Mouse (Mus musculus) adipocyte (in vitro differentiated cells): ENCODE results near the gene Psen1.

Source experiments
- DNase-seq: peaks from one replicate; pipeline ENCODE4 v3.0.0-alpha.2; 2016; ENCODE audit warnings: low spot score

The Psen1 gene

DNA sequence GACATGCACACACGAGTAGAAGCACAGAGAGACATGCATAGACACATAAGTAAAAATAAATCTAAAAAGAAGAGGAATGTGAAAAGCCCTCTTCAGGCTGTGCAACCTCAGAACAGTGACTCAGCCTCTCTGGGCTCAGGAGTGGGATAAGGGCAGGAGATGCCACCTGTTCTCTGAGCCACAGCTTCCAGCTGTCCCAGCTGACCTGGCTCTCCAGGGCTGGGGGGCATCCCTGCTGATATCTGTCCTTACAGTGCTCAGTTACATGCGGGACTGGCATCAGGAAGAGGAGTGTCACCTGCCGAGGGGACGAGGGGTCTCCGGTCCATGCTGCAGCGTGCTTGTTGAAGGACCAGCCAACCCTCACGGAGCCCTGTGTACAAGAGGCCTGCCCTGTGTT lies 88.8 kb downstream of the Psen1 start:
- no peak for DNase-seq

DNA sequence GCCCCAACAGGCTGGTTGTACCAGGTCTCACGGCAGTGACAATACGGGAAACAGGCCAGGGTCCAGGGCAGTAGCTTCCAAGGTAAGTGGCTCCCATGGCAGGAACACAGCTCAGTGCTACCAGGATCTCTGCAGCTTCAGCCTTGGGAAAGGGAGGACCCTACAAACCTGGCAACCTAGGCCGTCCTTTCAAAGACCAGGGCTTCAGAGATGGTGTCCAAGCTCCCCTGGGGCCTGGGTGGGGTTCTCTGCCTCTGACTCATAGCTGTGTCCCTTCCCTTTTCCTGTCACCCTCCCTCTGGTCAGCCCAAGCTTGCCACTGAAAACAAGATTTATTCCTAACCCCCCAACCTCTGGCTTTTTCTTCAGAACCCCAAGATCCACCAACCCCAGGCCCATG lies 92.2 kb downstream of the Psen1 start:
- no peak for DNase-seq

DNA sequence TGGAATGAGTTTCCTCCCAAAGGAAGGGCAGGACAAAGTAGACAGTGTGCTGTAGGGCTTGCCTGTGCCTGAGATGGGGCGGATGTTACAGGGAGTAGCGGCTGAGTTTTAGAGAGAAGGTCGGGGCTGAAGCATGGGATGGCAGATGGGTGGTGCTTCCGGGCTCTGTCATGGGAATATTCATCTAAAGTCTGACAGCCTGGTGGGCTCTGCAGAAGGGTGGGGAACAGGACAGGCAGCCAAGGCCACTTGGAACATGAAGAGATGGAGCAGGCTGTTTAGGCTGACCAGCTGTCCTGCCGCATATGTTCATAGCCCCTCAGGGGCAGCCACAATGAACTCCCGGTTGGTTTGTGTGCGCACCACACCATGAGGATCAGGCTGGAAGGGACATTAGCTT lies 93.3 kb downstream of the Psen1 start:
- no peak for DNase-seq

DNA sequence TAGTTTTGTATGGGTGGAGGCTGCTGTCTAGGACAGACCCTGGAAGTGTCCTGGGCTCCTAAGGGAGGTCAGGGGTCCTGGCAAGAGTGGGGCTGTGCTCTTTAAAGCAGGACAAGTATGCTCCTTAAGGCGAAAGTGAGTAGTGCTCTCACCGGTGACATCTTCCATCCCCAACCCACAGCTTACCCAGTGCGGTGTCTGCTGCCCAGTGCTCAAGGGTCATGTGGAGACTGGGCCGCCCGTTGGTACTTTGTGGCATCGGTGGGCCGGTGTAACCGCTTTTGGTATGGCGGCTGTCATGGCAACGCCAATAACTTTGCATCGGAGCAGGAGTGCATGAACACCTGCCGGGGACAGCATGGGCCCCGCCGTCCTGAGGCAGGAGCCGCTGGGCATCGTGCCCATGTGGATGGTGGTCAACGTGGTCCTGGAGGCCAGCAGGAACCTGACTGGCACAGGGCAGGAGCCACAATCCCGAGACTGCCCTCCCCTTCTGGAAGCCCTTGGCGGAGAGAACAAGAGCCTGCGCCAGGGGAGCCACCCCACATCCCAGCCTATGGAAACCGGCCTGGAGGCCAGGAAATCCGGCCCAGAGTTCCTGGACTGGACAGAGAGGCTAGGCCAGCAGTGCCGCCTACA lies 93.8 kb downstream of the Psen1 start:
- no peak for DNase-seq

DNA sequence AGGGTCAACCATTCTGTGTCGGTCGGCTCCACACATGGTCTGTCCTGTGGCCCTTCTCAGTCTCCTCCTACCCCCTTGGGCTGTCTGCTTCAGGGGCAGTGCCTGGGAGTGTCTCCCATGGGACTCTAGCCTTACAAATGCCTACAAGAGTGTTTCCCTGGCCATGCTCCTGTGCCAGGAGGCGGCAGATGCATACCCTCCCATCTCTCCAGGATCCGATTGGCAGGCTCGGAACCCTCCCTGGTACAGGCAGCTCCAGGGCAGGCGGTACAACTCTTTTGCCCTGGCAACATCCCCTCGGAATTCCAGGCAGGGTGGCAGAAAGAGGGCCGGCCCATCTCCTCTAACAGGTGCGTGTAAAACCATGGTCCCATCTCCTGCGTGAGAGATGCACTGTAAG lies 94.7 kb downstream of the Psen1 start:
- DNase-seq = no peak
